Mouse (Mus musculus) T-helper 2 cell (primary cell): ENCODE measurements at regions not wholly inside any gene's neighbourhood (a gene's known extent, or its start where the extent isn't known, plus 50 kb on each side); places are given as distances from the start of the nearest gene placed in this dataset.

Experiments
- in situ Hi-C: fragments of 300-600 bp; cut with MboI, MseI; formaldehyde crosslinking; loops from one replicate; pipeline ENCODE4 v1.15.1; 2025; ENCODE audit warnings: high pct_unique_total_duplicates

- in situ Hi-C loops = no loop called here
These were observed 58.7 kb upstream of the Pmepa1 start for GRCm38 (mm10) chr2:173334856-173335595.

GRCm38 (mm10) chr2:173335859-173336258 lies 59.5 kb upstream of the Pmepa1 start:
- in situ Hi-C loops = no loop called here

DNA sequence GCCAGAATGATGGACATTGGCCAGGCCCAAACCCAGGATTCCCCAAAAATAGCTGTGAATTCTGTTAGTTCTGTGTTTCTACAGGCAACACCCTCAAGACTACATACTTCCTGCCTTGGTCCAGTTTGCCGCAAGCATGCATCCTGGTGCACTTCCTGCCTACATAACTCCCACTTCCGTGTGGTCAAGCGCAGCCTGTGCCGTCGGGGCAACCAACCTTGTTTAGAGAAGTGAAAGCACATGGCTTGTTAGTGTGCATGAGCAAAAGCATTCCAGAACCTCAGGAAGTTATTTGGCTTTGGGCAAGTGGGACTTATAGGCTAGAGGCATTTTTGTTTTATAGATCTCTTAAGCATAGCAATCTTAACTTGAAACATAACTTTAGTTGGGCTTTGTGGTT lies 61.3 kb upstream of the Pmepa1 start:
- in situ Hi-C loops = no loop called here

DNA sequence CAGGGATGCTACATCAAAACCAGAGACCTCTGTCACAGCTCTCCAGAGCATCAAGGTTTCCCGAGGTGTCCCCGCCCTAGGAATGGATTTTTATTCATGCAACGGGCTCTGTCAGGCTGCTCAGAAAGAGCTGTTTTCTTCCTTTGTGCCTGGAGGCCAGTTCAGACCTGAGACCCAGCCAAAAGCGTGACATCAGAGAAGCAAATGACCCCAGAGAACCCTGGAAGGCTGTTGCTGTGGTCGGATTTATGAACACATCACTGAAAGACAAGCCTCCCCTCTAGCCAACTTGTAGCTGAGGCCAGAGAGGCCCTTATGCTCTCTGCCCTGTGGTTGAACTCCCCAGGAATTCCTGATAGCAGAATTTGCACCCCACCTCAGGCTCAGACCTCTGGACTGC lies 62.3 kb upstream of the Pmepa1 start:
- in situ Hi-C loops = no loop called here

DNA sequence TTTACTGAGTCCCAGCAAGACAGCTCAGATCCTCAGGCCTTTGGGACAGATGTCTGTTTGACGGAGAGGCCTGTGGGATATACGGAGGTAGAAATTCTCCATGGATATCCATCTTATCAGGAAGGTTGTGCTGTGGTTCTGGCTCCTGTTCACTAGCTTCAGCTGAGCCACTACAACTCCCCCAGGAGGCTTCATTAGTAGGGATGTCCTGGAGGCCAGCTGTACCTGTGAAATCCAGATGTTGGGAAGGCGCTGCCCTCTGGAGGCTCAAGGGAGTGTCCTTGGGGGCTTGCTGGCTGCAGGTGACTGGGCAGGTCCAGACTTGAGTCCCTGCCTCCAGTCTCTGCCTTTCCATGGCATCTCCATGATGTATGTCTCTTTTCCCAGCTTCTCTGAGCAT lies 62.9 kb upstream of the Pmepa1 start:
- in situ Hi-C loops = no loop called here

DNA sequence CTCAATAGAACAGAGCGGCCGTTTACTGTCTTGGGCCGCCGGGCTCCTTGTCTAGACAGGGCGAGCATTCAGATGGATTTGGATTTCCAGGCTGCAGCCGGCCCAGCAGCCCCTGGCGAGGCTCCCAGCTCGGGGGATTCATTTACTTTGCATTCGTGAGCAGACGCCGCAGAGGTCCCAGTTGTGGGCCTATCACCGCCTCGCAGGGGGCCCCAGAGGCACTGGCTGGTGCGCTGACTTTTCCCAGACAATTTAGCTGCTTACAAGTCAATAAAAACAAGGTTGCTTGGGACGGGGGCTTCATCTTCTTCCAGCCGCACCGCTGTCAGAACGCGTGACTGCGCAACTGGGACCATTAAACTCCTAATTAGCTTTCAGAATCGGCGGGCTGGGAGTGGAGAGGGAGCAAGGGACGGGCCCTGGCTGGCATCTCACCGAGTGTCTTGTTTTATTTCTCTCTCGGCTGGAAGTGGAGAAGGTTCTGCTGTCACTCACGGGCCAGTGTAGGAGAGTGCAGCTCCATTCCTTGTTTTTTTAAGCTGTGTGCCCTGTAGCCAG lies 63.8 kb upstream of the Pmepa1 start:
- in situ Hi-C loops = no loop called here

DNA sequence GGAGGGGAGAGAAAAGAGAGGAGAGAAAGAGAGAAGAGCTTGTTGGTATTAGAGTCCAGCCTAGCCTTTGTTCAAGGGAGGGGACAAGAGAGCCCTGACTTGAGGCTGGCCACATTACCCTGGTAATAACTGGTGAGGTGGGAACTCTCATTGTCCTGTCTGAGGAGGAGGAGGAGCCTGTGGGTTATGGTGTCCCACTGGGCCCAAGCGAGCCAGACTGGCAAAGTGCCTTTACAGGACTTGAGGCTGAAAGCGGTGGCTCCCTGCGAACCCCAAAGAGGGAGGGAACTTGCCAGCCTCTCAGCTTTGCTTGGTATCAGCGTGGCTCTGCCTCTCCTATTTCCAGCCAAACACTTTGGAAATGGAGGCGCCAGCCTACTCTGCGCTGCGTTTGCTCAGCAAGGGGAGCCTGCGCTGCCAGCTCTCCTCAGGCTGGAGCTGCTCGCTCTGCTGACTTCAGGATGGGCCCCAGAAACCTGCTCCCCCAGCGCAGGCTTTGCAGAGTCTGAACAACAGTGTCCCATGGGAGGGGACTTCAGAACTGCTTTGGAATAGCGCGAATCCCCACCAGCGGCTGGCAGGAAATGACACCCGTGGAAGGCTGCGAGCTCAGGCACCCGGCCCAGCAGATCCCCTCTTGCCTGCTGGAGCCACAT lies 66.4 kb upstream of the Pmepa1 start:
- in situ Hi-C loops = no loop called here

- in situ Hi-C loops = no loop called here
These were observed 67.3 kb upstream of the Pmepa1 start for GRCm38 (mm10) chr2:173343665-173344064.

DNA sequence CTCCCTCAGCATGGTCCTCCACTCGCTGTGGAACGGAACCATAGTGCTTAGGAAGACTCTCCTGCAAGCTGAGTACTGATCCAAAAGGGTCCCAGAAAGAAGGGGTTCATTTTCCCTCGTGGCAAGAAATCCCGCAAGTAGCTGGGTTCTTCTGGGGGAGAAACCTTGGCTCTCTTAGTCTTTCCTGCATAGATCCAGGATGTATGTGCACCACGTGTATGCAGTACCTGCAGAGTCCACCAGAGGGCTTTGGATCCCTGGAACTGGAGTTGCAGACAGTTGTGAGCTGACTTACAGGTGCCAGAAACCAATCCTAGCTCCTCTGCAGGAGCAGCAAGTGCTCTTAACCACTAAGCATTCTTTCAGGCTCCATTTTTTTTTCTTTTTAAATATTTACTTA lies 67.9 kb upstream of the Pmepa1 start:
- in situ Hi-C loops = no loop called here

DNA sequence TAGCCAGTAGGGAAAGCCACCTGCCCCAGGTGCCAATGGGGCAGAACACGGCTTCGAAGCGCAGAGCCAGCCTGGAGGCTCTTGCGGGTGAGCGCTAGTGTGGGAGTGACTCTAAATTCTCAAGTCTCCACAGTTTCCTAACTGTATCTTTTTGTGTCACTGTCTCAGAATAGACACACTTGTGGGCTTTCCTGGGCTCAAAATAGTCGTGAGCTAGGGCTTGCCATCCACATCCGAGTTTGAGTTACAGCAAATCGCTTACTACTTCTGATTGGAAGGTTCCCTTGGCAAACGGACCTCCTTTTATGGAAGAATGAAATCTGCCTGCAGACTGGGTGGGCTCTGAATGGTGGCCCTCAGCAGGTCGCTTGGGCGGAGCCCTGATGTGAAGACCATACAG lies 71.0 kb upstream of the Pmepa1 start:
- in situ Hi-C loops = no loop called here

DNA sequence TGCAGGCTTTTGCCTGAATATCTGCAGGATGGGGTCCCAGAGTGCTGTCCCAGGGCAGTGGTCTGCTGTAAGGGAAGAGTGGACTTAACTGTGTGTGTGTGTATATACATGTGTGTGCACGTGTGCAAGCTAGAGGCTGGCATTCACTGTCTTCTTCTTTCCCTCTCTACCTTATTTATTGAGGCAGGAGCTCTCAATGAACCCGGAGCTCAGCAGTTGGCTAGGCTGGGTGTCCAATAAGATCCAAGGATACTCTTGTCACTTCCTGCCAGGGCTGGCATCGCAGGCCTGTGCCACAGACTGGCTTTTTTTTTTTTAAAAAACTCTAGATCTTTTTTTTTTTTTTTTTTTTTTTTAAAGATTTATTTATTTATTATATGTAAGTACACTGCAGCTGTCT lies 72.4 kb upstream of the Pmepa1 start:
- in situ Hi-C loops = no loop called here

DNA sequence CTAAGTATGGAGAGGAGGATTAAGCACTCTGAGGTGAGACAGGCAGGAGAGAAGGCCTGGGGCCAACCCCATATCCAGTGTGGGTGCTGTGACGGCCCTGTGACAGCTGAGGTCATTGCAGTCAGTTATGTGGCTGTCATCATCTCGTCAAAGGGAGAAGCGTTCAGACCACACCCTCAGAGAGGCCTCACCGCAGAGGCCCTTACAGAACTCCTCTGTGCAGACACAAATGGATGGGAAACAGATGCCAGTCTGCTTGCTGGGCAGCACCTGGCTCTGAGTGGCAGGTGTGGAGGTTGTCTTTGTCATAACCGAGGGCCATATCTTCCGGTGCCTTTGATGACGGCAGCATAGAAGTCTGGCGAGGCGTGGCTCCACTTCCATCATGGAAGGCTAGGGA lies 73.2 kb upstream of the Pmepa1 start:
- in situ Hi-C loops = no loop called here

DNA sequence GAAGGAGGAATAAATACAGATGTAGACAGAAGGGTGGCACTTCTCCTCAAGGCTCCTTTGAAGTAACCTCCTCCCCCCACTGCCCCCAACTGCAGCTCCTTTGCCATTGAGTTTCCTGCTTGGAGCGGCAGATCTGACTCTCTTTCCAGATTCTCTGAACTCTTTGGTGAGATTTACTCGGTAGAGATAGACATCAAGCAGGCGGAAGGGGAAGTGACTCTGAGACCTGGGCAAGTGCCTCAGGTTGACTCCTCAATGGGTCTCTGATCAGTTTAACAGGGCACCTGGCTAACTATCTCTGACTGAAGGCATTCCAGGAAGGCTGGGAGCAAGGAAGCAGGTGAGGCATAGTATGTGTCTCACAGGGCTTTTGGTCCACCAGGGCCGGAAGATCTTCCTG lies 73.6 kb upstream of the Pmepa1 start:
- in situ Hi-C loops = no loop called here

DNA sequence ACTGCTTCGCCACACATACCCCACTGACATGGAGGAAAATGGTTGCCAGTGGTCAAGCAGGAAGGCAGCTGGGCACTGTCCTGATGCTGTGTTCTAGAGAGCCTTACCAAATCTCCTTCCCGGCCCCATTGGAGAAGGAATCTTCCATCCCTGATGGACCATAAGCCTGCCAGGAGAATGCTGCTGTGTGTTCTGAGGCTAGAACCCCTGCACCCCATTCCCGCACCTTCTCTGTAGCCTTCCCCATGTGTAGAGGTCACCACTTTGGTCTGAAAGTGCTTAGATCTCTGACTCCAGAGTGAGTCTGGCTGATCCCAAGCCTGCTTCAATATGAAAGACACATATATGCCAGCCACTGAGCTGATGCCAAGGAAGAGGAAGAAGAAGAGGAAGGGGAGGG lies 74.1 kb upstream of the Pmepa1 start:
- in situ Hi-C loops = no loop called here

DNA sequence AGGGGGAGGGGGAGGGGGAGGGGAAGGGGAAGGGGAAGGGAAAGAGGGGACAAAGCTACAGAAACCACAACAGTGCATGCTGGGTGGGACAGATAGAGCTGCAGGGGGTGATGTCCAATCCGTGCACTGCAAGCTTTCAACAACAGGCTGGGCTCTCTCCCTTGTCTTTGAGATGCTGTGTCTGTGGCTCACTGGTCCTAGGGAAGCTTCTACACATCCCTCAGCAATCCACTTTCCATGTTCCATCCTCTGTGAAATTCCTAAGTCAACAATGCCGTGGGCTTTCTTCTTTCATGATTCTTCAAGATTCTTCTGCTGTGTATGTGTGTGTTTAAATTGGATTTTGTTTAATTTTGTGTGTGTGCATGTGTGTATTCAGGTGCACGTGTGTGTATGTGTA lies 74.5 kb upstream of the Pmepa1 start:
- in situ Hi-C loops = no loop called here

GRCm38 (mm10) chr2:173351831-173352755 lies 75.8 kb upstream of the Pmepa1 start:
- in situ Hi-C loops = no loop called here

- in situ Hi-C loops = no loop called here
These were observed 76.4 kb upstream of the Pmepa1 start for GRCm38 (mm10) chr2:173352756-173353139.

GRCm38 (mm10) chr2:173353435-173354241 lies 77.3 kb upstream of the Pmepa1 start:
- in situ Hi-C loops = no loop called here

- in situ Hi-C loops = no loop called here
These were observed 80.5 kb upstream of the Pmepa1 start for GRCm38 (mm10) chr2:173356786-173357185.

GRCm38 (mm10) chr2:173365441-173366166 lies 89.3 kb upstream of the Pmepa1 start:
- in situ Hi-C loops = no loop called here

DNA sequence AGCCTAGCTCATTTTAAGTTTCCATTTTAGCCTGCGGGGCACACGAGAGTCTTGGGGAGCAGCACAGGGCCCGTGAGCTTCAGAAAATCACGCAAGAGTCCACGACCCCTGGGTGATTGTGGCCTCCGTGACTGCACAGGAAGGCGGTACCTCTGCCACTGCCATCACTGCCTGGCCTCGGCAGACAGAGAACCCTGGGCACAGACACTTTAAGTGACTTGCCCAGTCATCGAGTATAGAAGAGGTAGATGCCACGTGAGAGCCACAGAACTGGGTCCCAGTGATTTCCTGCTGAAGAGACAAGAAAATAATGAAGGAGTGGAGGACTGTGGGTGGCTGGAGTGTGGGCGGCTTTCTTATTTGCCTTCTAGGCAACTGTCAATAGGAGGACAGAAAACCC lies 90.4 kb upstream of the Pmepa1 start:
- in situ Hi-C loops = no loop called here
